Mouse (Mus musculus) cerebellum, adult 9-10 months (tissue): ENCODE measurements around the gene Rasl11b.

Experiments used
- DNase-seq: peaks from one replicate; pipeline ENCODE4 v3.0.0; 2022

Gene Rasl11b

GRCm38 (mm10) chr5:74214501-74215110, 19.5 kb downstream of the Rasl11b start:
- DNase-seq = no peak

- no peak for DNase-seq
Observed at GRCm38 (mm10) chr5:74215125-74215524, 20.0 kb downstream of the Rasl11b start.

- DNase-seq = no peak
Observed at GRCm38 (mm10) chr5:74218524-74218923, 23.4 kb downstream of the Rasl11b start.

- DNase-seq = no peak
Observed at GRCm38 (mm10) chr5:74222626-74223025, 27.5 kb downstream of the Rasl11b start.

- DNase-seq = no peak
Observed at GRCm38 (mm10) chr5:74224480-74224879, 29.4 kb downstream of the Rasl11b start.

- DNase-seq = no peak
Observed at GRCm38 (mm10) chr5:74226183-74226582, 31.1 kb downstream of the Rasl11b start.

GRCm38 (mm10) chr5:74227352-74227751, 32.3 kb downstream of the Rasl11b start:
- DNase-seq = no peak

GRCm38 (mm10) chr5:74228938-74229337, 33.9 kb downstream of the Rasl11b start:
- DNase-seq = no peak

GRCm38 (mm10) chr5:74229775-74230413, 34.8 kb downstream of the Rasl11b start:
- DNase-seq = no peak

GRCm38 (mm10) chr5:74230525-74230924, 35.4 kb downstream of the Rasl11b start:
- DNase-seq = no peak

GRCm38 (mm10) chr5:74233808-74234207, 38.7 kb downstream of the Rasl11b start:
- no peak for DNase-seq

- DNase-seq = no peak
Observed at GRCm38 (mm10) chr5:74239369-74239768, 44.3 kb downstream of the Rasl11b start.

- DNase-seq = no peak
Observed at GRCm38 (mm10) chr5:74240298-74240697, 45.2 kb downstream of the Rasl11b start.

- no peak for DNase-seq
Observed at GRCm38 (mm10) chr5:74240926-74241680, 46.0 kb downstream of the Rasl11b start.

GRCm38 (mm10) chr5:74242654-74243053, 47.6 kb downstream of the Rasl11b start:
- DNase-seq = no peak

- peak; percentile 71 for DNase-seq
Observed at GRCm38 (mm10) chr5:74244406-74245019, 49.4 kb downstream of the Rasl11b start.

GRCm38 (mm10) chr5:74245641-74246145, 50.6 kb downstream of the Rasl11b start:
- DNase-seq = no peak

GRCm38 (mm10) chr5:74246453-74246852, 51.4 kb downstream of the Rasl11b start:
- no peak for DNase-seq

GRCm38 (mm10) chr5:74246971-74247370, 51.9 kb downstream of the Rasl11b start:
- DNase-seq = no peak
